Mouse (Mus musculus) limb, embryonic 15.5 days (tissue): ENCODE results near the gene Trp53tg5. TPM values are rescaled to one million over a fixed set of nuclear protein-coding genes. Genes with fewer than 3 reads are reported as not detected.

ENCODE experiments used
- ATAC-seq: fragments of 200-750 bp; cut with Nextera tagmentation; 2 replicates; pipeline ENCODE4 v1.8.0; 2017; ENCODE audit warnings: low read depth, moderate TSS enrichment; ENCODE audit not compliant: insufficient number of reproducible peaks, low FRiP score, low TSS enrichment
- H3K27ac ChIP-seq: fragments of 300-500 bp; sonication (generic); 2 replicates; pipeline ENCODE4 v1.5.1; 2015; ENCODE audit warnings: moderate library complexity, mild to moderate bottlenecking, inconsistent platforms
- H3K27me3 ChIP-seq: fragments of 300-500 bp; sonication (generic); 2 replicates; pipeline ENCODE4 v1.6.1; 2015; ENCODE audit warnings: inconsistent platforms
- H3K36me3 ChIP-seq: fragments of 300-500 bp; sonication (generic); 2 replicates; pipeline ENCODE4 v1.6.1; 2015; ENCODE audit warnings: inconsistent platforms
- H3K4me1 ChIP-seq: fragments of 300-500 bp; sonication (generic); 2 replicates; pipeline ENCODE4 v1.6.1; 2015; ENCODE audit warnings: inconsistent platforms
- H3K4me2 ChIP-seq: fragments of 300-500 bp; sonication (generic); 2 replicates; pipeline ENCODE4 v1.6.1; 2015; ENCODE audit warnings: mild to moderate bottlenecking, inconsistent platforms
- H3K4me3 ChIP-seq: fragments of 300-500 bp; sonication (generic); 2 replicates; pipeline ENCODE4 v1.5.1; 2015; ENCODE audit warnings: mild to moderate bottlenecking, inconsistent platforms
- H3K9ac ChIP-seq: fragments of 300-500 bp; sonication (generic); 2 replicates; pipeline ENCODE4 v1.6.1; 2015; ENCODE audit warnings: inconsistent platforms
- H3K9me3 ChIP-seq: fragments of 300-500 bp; sonication (generic); 2 replicates; pipeline ENCODE4 v1.6.1; 2016; ENCODE audit warnings: inconsistent platforms
- WGBS: fragments of 180-500 bp; shearing (Covaris S2); methylation state at CpG from one replicate; pipeline ENCODE4 v1.1.7; 2015; 5-methylcytosine and 5-hydroxymethylcytosine counted together
- polyA plus RNA-seq: library from polyadenylated mRNA; unstranded; fragments of >200 nt; fragmentation: Nextera tagmentation; extraction: Ambion mirVana; gene quantifications from 2 replicates; pipeline ENCODE4 v1.2.1, GENCODE M21; 2015

Trp53tg5 gene
- polyA plus RNA-seq, 1 experiment from 2014 or later = not detected

DNA sequence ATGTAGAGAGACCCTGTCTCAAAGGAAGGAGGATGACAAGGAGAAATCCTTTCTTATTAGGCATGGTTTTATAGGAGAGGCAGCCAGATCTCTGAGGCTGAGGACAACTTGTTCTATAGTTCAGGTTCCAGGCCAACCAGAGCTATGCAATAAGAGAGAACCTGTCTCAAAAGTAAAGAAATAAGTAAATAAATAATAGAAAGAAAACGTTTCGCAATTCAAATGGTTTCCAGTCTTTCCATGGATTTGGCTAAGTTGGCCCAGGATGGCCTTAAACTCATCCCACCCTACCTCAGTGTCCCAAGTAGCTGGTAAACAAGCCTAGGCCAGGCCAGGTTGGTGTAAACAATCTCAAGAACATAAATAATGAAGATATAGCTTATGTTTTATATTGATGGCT, 28.8 kb downstream of the Trp53tg5 start:
- Histone ChIP-seq H3K4me3 (no peak overlapping the region), H3K9ac (no peak overlapping the region), H3K27me3 (no peaks in the 10 kb centered on the region), H3K4me2 (no peak overlapping the region), H3K9me3 (no peaks in the 10 kb centered on the region), H3K4me1 (peaks cover 34% of the 10 kb centered on the region), H3K27ac (no peak overlapping the region), H3K36me3 (no peaks in the 10 kb centered on the region)
- WGBS = 76% methylated on average over 2 of the region's 2 CpGs
- no peak for ATAC-seq

DNA sequence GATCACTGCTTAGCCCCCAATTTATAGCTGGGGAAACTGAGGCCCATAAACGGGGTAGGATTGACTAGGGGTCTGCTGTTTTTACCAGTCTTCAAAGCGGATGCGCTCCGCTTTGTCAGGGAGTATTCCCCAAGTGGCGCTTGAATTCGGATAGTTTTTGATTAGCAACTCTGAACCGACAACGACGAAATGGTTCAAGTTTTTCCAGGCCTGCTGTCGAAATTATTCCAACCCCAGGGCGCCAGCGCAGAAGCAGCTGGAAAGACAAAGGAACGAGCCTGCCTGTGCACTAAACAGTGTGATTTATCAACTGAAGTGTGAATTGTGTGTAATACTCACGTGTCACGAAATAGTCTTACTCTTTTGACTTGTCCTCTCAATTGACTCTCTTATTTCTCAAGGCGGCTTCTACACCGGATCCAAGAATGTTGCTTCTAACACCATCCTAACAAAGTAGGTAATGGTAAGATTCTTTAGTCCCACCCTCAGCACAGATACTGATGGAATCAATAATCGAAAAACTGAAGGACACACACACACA, 30.0 kb downstream of the Trp53tg5 start, which contains the start of gene Sdc4:
Sdc4 (minus strand) TSS at position 428 of the 541 bp plus-strand sequence.
- Histone ChIP-seq H3K4me1 (peaks cover 46% of the 10 kb centered on the region), H3K36me3 (no peaks in the 10 kb centered on the region), H3K9me3 (no peaks in the 10 kb centered on the region), H3K27ac (peak within 1 kb of the TSS; percentile 90), H3K9ac (peak within 1 kb of the TSS; percentile 76), H3K27me3 (no peaks in the 10 kb centered on the region), H3K4me2 (peak within 1 kb of the TSS; percentile 88), H3K4me3 (peak within 1 kb of the TSS; percentile 69)
- WGBS = 9% methylated on average over 18 of the region's 18 CpGs
- no peak for ATAC-seq

DNA sequence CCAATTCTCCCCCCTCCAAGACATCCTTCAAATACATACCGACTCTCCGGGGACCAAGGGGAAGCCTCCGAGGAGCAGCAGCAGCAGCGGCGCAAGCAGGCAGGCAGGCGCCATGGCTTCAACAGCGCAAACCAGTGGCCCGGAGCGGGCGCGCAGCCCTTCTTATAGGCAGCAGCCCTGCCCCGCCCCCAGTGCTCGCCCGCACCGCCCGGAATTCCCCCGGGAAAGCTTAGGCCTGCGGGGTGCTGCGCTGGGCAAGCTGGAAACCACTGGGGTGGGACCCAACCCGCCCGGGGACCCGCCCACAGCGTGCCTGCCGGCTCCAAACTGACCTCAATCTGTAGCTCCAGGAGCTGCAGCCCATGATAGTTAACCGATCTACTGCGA, 30.5 kb downstream of the Trp53tg5 start:
- H3K4me1 ChIP-seq = peaks cover 50% of the 10 kb centered on the region
- H3K27me3 ChIP-seq = no peaks in the 10 kb centered on the region
- peak overlapping the region; percentile 90 for H3K27ac ChIP-seq
- under 1% methylated on average over 26 of the region's 26 CpGs for WGBS
- H3K4me2 ChIP-seq = peak overlapping the region; percentile 88
- ATAC-seq = peak; percentile 82
- H3K36me3 ChIP-seq = no peaks in the 10 kb centered on the region
- peak overlapping the region; percentile 69 for H3K4me3 ChIP-seq
- no peaks in the 10 kb centered on the region for H3K9me3 ChIP-seq
- peak overlapping the region; percentile 76 for H3K9ac ChIP-seq

DNA sequence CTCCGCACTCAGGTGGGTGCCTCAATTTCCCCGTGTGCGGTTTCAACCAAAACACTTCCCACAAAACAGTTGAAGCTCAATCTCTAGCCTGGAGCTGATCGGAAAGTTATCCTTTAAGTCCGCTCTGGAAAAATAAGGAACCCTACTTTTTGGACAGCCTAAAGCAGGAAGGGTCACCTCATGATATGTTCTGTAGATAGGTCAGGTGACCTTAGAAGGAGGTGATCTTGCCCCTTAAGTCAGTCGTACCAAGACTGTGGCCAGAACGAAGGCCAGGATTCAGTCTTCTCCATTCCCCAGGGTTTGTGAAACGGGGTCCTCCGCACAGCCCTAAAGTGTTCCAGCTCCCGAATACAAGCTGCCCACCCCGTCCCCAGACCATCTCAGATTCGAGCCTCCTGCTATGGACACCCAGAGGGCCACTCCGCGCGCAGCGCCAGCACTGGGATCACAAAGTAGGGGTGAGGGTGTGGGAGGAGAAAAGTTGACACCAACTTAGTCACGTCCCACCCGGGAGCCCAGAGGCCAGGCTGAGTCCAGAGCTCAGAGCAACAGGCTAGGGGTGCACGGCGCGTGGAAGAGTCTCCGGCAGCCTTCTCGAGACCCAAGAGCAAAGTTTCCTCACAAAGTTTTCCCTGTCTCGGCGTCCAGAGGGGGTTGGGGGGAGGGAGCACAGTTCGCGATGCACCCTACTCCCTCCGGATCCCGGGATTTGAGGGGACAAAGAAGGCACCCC, 31.0 kb downstream of the Trp53tg5 start:
- peak; percentile 40; the same call in 1 of the 2 replicates for ATAC-seq
- H3K4me2 ChIP-seq = peak overlapping the region; percentile 88
- H3K4me1 ChIP-seq = peaks cover 54% of the 10 kb centered on the region
- WGBS = 3% methylated on average over 29 of the region's 29 CpGs
- peak overlapping the region; percentile 90 for H3K27ac ChIP-seq
- no peaks in the 10 kb centered on the region for H3K36me3 ChIP-seq
- peak overlapping the region; percentile 69 for H3K4me3 ChIP-seq
- no peaks in the 10 kb centered on the region for H3K27me3 ChIP-seq
- no peaks in the 10 kb centered on the region for H3K9me3 ChIP-seq
- H3K9ac ChIP-seq = peak overlapping the region; percentile 76

DNA sequence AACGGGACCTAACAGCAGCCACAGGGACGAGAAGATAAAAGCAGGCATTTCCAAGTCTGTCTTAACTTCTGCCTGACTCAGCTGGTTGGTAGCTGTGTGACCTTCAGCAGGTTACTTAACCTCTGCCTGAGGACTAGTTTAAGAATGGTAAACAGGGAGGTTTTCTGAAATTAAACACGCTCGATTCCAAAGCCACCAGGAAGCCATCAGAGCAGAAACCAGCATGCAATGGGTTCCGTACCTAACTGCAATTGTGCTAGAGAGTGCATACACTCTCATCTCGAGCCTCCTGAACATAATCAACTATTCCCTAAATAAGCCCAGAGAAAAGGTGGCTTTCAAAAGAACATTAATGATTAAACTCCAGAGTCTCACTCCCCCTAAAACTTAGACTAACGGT, 31.8 kb downstream of the Trp53tg5 start:
- H3K4me1 ChIP-seq = peaks cover 61% of the 10 kb centered on the region
- no peak for ATAC-seq
- H3K36me3 ChIP-seq = no peaks in the 10 kb centered on the region
- H3K27me3 ChIP-seq = no peaks in the 10 kb centered on the region
- no peaks in the 10 kb centered on the region for H3K9me3 ChIP-seq
- H3K4me2 ChIP-seq = peak overlapping the region; percentile 88
- 0 out of 2 replicates have a peak overlapping the region, but pooled peaks have one; percentile 76 for H3K9ac ChIP-seq
- 28% methylated on average over 7 of the region's 7 CpGs for WGBS
- no peak overlapping the region; the same call in 1 of the 2 replicates for H3K27ac ChIP-seq
- peak overlapping the region; percentile 69 for H3K4me3 ChIP-seq

DNA sequence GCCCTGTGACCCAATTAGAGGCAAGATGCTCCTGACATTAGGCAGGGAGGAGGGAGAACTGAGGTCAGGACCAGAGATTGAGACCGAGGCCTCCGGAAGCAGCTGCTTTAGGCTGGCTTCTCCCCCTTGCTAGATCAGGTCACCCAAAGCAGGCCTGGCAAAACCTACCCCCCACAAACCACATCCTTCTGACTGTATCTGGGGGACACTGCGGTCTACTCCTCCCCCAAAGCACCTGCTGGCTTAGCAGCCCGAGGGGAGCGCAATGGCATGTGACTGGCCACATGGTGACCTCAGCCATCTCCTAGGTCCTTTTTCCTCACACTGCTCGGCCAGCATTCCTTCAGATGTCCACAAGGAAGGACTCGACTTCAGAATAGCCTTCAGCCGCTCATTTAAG, 32.4 kb downstream of the Trp53tg5 start:
- WGBS = 29% methylated on average over 8 of the region's 8 CpGs
- no peaks in the 10 kb centered on the region for H3K27me3 ChIP-seq
- peak overlapping the region; percentile 69 for H3K4me3 ChIP-seq
- 0 out of 2 replicates have a peak overlapping the region, but pooled peaks have one; percentile 14 for H3K9ac ChIP-seq
- H3K27ac ChIP-seq = peak overlapping the region; percentile 67
- H3K4me2 ChIP-seq = peak overlapping the region; percentile 88
- no peaks in the 10 kb centered on the region for H3K9me3 ChIP-seq
- H3K4me1 ChIP-seq = peaks cover 67% of the 10 kb centered on the region
- H3K36me3 ChIP-seq = no peaks in the 10 kb centered on the region
- ATAC-seq = no peak

DNA sequence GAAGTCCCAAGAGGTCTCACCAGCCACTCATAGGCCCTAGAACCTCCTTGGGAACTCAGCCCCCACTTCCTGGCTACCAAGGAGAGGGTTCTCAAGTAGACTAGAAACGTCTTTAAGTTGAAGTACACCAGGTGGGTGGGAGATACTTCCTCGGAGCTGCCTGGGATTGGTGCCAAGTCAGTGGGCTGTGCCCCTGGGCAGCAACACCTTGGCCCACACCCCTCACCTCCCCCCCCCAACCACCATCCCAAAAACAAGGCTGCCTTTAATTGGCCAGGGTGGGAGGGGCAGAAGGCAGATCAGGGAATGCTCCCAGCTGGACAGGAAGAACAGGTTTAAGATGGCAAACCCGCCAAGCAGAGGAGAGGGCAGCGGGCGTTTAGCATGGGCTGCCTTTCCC, 33.2 kb downstream of the Trp53tg5 start:
- Histone ChIP-seq H3K9me3 (no peaks in the 10 kb centered on the region), H3K9ac (no peak overlapping the region), H3K4me2 (peak overlapping the region; percentile 10; the same call in 1 of the 2 replicates), H3K4me3 (no peak overlapping the region), H3K4me1 (peaks cover 75% of the 10 kb centered on the region), H3K36me3 (no peaks in the 10 kb centered on the region), H3K27ac (peak overlapping the region; percentile 67; the same call in 1 of the 2 replicates), H3K27me3 (no peaks in the 10 kb centered on the region)
- 46% methylated on average over 5 of the region's 5 CpGs for WGBS
- no peak for ATAC-seq

DNA sequence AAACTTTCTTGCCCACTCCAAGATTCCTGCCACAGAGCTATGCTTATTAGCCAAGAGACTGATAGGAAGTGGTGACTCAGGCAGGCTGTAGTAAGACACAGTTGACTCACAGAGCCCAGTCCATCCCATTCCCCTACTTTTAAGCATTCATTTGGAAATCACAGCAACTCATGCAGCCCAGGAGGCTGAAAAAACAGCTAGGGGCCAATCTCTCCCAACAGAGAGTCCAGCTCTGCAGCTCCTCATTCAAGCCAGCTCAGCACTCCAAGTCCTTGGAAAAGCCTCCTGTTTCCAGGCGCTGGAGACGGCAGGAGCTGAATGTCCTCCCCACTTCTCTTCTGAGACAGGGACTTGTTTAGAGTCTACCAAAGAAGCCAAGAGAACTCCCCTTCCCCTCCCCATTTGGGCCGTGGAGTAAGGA, 34.5 kb downstream of the Trp53tg5 start:
- no peaks in the 10 kb centered on the region for H3K27me3 ChIP-seq
- peaks cover 88% of the 10 kb centered on the region for H3K4me1 ChIP-seq
- WGBS = 75% methylated on average over 3 of the region's 3 CpGs
- H3K4me3 ChIP-seq = no peak overlapping the region
- no peak overlapping the region for H3K9ac ChIP-seq
- H3K4me2 ChIP-seq = no peak overlapping the region
- no peaks in the 10 kb centered on the region for H3K36me3 ChIP-seq
- H3K27ac ChIP-seq = peak overlapping the region; percentile 47; the same call in 1 of the 2 replicates
- no peaks in the 10 kb centered on the region for H3K9me3 ChIP-seq
- ATAC-seq = no peak

DNA sequence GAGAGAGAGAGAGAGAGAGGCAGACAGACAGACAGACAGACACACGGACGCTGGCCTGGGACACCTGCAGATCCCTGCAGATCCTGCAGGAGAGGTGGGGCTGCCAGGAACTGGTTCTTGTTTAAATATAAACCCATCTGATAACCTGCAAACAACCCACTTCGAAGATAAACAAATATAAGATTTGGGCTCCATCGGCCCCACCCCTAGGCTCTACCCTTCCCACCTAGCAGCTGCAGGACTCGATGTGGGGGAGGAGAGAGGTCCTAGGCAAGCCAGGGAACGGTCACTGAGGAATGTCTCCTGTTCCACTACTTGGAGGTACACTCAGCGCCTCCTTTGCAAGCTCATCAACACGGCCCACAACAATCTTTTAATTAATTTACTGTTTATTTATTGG, 35.3 kb downstream of the Trp53tg5 start:
- no peak for ATAC-seq
- Histone ChIP-seq H3K36me3 (no peaks in the 10 kb centered on the region), H3K9ac (no peak overlapping the region), H3K4me3 (no peak overlapping the region), H3K4me2 (no peak overlapping the region), H3K27ac (no peak overlapping the region), H3K9me3 (no peaks in the 10 kb centered on the region), H3K27me3 (no peaks in the 10 kb centered on the region), H3K4me1 (peaks cover 88% of the 10 kb centered on the region)
- 41% methylated on average over 8 of the region's 8 CpGs for WGBS

DNA sequence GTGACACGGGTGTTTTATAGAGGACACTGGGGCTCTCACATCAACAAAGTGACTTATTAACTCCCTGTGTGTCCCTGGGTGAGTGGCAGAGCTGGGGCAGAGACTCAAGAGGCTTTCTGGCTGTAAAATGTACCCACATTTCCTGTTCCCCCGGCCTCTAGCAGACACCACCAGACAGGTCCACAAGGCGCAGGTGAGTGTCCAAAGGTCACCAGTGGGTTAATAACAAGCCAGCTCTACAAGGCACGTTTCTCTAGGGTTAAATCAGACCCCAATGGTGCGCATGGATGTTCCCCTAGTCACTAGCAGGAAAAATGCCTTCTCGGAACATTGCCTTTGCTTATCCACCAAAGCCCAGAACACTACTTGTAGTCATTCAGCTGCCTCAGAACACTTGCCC, 35.8 kb downstream of the Trp53tg5 start:
- H3K9me3 ChIP-seq = no peaks in the 10 kb centered on the region
- H3K4me3 ChIP-seq = no peak overlapping the region
- H3K4me1 ChIP-seq = peaks cover 91% of the 10 kb centered on the region
- WGBS = 42% methylated on average over 6 of the region's 6 CpGs
- H3K9ac ChIP-seq = no peak overlapping the region
- ATAC-seq = no peak
- no peaks in the 10 kb centered on the region for H3K27me3 ChIP-seq
- H3K4me2 ChIP-seq = no peak overlapping the region
- H3K27ac ChIP-seq = peak overlapping the region; percentile 86
- no peaks in the 10 kb centered on the region for H3K36me3 ChIP-seq

DNA sequence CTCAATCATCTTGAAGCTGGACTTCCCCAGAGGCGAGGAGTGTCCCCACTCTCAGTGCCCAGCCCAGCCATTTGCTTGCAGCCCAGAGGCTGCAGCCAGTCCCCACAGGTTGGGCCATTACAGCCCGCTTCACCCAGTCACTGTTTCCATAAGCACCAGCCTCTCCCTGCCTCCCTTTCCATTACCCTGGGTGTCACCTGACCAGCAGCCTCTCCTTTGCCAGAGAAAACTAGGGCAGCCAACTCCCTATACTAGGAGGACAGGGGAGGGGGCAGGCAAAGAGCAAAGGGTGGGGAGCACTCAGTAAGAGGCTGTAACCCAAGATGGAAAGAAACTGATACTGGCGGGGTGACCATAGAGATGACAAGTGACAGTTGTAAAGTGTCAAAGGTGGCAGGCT, 36.6 kb downstream of the Trp53tg5 start:
- 0 out of 2 replicates have a peak overlapping the region, but pooled peaks have one; percentile 1 for H3K4me2 ChIP-seq
- no peaks in the 10 kb centered on the region for H3K27me3 ChIP-seq

DNA sequence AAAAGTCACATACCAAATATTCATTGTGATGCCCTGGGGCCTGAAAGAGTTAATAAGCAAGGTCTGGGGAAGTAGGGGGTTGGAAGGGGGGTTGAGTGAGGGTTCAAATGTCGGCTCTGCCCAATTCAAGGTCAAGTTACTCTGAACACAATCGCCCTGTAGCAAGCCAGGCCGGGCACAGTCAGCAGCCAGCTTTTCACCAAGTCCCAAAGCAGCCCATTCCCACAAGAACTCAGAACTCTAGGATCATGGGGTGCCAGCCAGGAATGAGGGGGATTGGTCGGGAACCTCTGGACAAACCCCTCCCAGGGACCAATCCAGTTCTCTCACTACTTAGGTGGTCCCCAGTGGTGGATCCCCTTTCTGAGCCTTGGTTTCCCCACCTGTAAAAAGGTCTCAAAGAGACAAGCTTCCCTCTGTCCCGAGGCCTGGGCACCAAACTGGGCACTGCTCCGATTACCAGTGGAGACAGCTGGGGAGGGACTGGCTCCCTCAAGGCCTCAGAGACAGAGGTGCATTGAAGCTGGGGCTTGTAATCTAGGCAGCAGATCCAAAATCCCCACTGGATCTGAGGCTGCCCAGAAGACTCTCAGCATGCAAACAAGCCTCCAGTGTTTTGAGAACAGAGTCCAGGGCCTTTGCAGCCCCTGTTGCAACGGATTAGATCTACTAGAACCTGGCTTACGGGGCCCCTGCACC, 37.2 kb downstream of the Trp53tg5 start:
- Histone ChIP-seq H3K4me1 (peaks cover 97% of the 10 kb centered on the region), H3K27me3 (no peaks in the 10 kb centered on the region), H3K36me3 (no peaks in the 10 kb centered on the region), H3K27ac (peak overlapping the region; percentile 86), H3K4me3 (no peak overlapping the region), H3K4me2 (0 out of 2 replicates have a peak overlapping the region, but pooled peaks have one; percentile 10), H3K9ac (no peak overlapping the region), H3K9me3 (no peaks in the 10 kb centered on the region)
- ATAC-seq = no peak
- WGBS = 22% methylated on average over 8 of the region's 8 CpGs

More for the DNA sequence above, 36.6 kb downstream of the Trp53tg5 start:
- H3K9me3 ChIP-seq = no peaks in the 10 kb centered on the region
- peak; percentile 46 for ATAC-seq
- H3K27ac ChIP-seq = peak overlapping the region; percentile 86
- peaks cover 97% of the 10 kb centered on the region for H3K4me1 ChIP-seq
- no peak overlapping the region for H3K4me3 ChIP-seq
- H3K9ac ChIP-seq = no peak overlapping the region
- 47% methylated on average over 3 of the region's 3 CpGs for WGBS
- no peaks in the 10 kb centered on the region for H3K36me3 ChIP-seq
